Mouse (Mus musculus): ENCODE measurements around the gene Tbata.

GRCm38 (mm10) chr10:61171654-61172053 lies at the start of gene Tbata:
- no peak for TF ChIP-seq CTCF (IDR thresholded peaks at IDR 0.05; ENCODE audit: low read depth)
- TF ChIP-seq EP300 (IDR thresholded peaks at IDR 0.05; ENCODE audit: low read depth) = no peak

Measured in liver, embryonic 14.5 days (tissue).